Mouse (Mus musculus): ENCODE measurements around the gene 4930518I15Rik. TPM values are rescaled to one million over a fixed set of nuclear protein-coding genes. Genes with fewer than 3 reads are reported as not detected.
A peak's percentile ranks its signal among the peaks of the same experiment; 100 is the strongest.
"Not testable (repeated sequence)": the region's sequence is repeated elsewhere in the genome, so short reads cannot be mapped to it uniquely, and the experiment has no call there.

The 4930518I15Rik gene
- polyA plus RNA-seq, 1 experiment from 2014 or later: 2.6 TPM

DNA sequence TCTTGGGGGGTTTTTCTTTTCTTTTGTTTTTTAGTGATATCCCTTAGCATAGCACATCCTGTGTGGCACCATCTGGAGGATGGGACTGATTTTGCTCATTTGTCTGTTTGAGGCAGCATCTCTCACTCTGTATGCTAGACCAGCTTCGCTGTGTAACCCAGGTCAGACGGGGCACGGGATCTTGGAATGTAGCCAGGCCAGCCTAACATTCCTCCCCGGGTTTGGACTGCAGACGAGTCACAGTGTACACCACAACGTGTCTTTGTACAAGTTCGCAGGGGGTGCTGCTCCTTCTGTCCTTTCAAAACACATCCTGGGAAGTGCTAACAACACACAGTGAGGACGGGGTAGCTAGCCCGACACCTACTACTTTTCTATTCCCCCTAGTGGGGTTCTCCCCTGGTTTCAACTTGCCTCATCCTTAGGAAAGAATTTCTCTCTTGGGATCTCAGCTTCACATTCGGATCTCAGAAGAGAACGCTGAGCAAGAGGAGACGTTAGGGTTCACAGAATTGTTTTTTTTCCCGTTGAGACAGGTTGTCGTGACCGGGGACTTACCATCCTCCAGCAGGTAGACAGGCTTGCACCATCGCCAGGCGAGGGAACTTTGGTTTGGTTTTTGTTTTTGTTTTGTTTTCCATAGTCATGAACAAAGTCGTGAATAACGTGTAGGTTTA lies 4.4 kb upstream of the 4930518I15Rik start:
- no peak for ATAC-seq (replicated peaks; ENCODE audit: low FRiP score, low read depth)
- Histone ChIP-seq H3K4me3 (replicated peaks; ENCODE audit: low read depth, low read length) (peak overlapping the region; percentile 83), H3K36me3 (ENCODE audit: insufficient read depth, low read length) (0 out of 2 replicates have a peak, but pooled peaks cover 5% of the 10 kb centered on the region), H3K9me3 (replicated peaks; ENCODE audit: low read length) (no peaks in the 10 kb centered on the region), H3K4me1 (replicated peaks; ENCODE audit: insufficient read depth, low read length) (peaks cover 6% of the 10 kb centered on the region; the same call in 1 of the 2 replicates), H3K27ac (peak overlapping the region; percentile 93), H3K4me2 (ENCODE audit: low read length) (peak overlapping the region; percentile 69), H3K27me3 (ENCODE audit: insufficient read depth, low read length) (no peaks in the 10 kb centered on the region), H3K9ac (ENCODE audit: low read depth, low read length) (peak overlapping the region; percentile 69)
- DNase-seq (ENCODE audit: low spot score): peak; percentile 69
- TF ChIP-seq CTCF (IDR thresholded peaks at IDR 0.05; ENCODE audit: low read depth): peak; percentile 24; the same call in 1 of the 2 replicates
- 1% methylated on average over 19 of the region's 19 CpGs for WGBS

DNA sequence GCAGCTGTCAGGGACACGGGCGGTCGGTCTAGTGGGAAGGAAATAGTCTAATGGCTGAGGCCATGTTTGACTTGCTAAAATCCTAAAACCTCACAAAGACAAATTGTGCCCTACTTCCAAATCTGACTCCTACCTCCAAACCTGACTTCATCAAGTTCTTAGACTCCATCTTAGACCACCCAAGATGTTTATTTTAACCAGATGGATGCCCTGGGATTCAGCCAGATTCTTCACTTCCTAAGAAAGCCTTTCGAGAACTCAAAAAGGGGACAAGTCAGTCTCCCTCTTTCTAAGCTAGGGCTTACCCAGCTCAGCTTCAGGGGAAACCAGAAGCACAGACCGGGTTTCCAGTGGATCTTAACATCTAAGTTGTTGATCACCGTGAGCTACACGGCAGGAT lies 925 bp upstream of the 4930518I15Rik start:
- Histone ChIP-seq H3K27ac (peak overlapping the region; percentile 9; the same call in 1 of the 2 replicates), H3K4me3 (replicated peaks; ENCODE audit: low read depth, low read length) (no peak overlapping the region), H3K4me2 (ENCODE audit: low read length) (no peak overlapping the region), H3K9me3 (replicated peaks; ENCODE audit: low read length) (no peaks in the 10 kb centered on the region), H3K9ac (ENCODE audit: low read depth, low read length) (no peak overlapping the region), H3K27me3 (ENCODE audit: insufficient read depth, low read length) (no peaks in the 10 kb centered on the region), H3K36me3 (ENCODE audit: insufficient read depth, low read length) (no peaks in the 10 kb centered on the region), H3K4me1 (replicated peaks; ENCODE audit: insufficient read depth, low read length) (no peaks in the 10 kb centered on the region)
- 65% methylated on average over 7 of the region's 7 CpGs for WGBS
- no peak for TF ChIP-seq CTCF (IDR thresholded peaks at IDR 0.05; ENCODE audit: low read depth)
- ATAC-seq (replicated peaks; ENCODE audit: low FRiP score, low read depth) (no peak), DNase-seq (ENCODE audit: low spot score) (peak; percentile 46)

DNA sequence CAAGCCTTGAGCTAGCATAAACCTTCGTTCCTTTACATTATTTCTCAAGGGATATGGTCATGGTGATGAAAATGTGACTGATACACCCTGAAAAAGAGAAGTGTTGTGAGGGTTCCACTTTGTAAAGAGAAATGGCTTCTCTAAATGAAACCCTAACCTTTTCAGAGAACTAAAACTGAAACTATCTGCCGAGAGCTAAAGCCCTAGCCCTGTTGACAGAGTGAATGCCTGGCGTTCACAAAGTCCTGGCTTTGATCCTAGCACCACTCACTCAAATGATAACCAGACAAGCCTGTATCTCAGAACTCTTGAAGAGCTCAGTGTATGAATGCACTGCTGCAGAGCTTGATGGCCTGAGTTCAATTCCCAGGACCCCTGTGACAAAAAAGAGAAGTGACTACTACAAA lies 358 bp downstream of the 4930518I15Rik start:
- TF ChIP-seq CTCF (IDR thresholded peaks at IDR 0.05; ENCODE audit: low read depth): no peak
- Histone ChIP-seq H3K27ac (no peak overlapping the region), H3K9me3 (replicated peaks; ENCODE audit: low read length) (no peaks in the 10 kb centered on the region), H3K36me3 (ENCODE audit: insufficient read depth, low read length) (peaks cover 4% of the 10 kb centered on the region; the same call in 1 of the 2 replicates), H3K4me3 (replicated peaks; ENCODE audit: low read depth, low read length) (no peak overlapping the region), H3K4me1 (replicated peaks; ENCODE audit: insufficient read depth, low read length) (no peaks in the 10 kb centered on the region), H3K4me2 (ENCODE audit: low read length) (no peak overlapping the region), H3K9ac (ENCODE audit: low read depth, low read length) (no peak overlapping the region), H3K27me3 (ENCODE audit: insufficient read depth, low read length) (no peaks in the 10 kb centered on the region)
- 81% methylated on average over 3 of the region's 3 CpGs for WGBS
- ATAC-seq (replicated peaks; ENCODE audit: low FRiP score, low read depth): no peak
- no peak for DNase-seq (ENCODE audit: low spot score)

DNA sequence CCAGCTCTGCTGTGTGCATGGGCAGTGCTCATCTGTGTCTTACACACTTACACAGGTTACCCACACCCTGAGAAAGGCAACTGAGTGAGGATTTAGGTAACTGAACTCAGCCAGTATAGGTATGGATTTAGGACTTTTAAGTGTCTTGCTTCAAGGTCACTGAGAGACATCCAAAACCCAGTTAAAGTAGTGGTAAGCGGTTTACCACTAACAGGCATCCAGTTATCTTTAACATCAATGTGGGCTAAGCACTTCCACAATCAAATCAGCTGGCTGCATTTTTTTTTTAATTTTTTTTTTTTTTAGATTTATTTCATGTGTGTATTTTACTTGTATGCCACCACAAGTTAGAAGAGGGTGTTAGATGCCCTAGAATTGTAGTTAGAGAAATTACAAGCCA lies 1.4 kb downstream of the 4930518I15Rik start:
- no peak for DNase-seq (ENCODE audit: low spot score)
- H3K27me3 ChIP-seq (ENCODE audit: insufficient read depth, low read length): no peaks in the 10 kb centered on the region
- H3K4me2 ChIP-seq (ENCODE audit: low read length): no peak overlapping the region
- H3K9ac ChIP-seq (ENCODE audit: low read depth, low read length): no peak overlapping the region
- peaks cover 11% of the 10 kb centered on the region; the same call in 1 of the 2 replicates for H3K36me3 ChIP-seq (ENCODE audit: insufficient read depth, low read length)
- 88% methylated on average over 1 of the region's 1 CpGs for WGBS
- TF ChIP-seq CTCF (IDR thresholded peaks at IDR 0.05; ENCODE audit: low read depth): no peak
- no peak overlapping the region for H3K4me3 ChIP-seq (replicated peaks; ENCODE audit: low read depth, low read length)
- no peaks in the 10 kb centered on the region for H3K4me1 ChIP-seq (replicated peaks; ENCODE audit: insufficient read depth, low read length)
- no peak for ATAC-seq (replicated peaks; ENCODE audit: low FRiP score, low read depth)
- H3K27ac ChIP-seq: no peak overlapping the region
- no peaks in the 10 kb centered on the region for H3K9me3 ChIP-seq (replicated peaks; ENCODE audit: low read length)

DNA sequence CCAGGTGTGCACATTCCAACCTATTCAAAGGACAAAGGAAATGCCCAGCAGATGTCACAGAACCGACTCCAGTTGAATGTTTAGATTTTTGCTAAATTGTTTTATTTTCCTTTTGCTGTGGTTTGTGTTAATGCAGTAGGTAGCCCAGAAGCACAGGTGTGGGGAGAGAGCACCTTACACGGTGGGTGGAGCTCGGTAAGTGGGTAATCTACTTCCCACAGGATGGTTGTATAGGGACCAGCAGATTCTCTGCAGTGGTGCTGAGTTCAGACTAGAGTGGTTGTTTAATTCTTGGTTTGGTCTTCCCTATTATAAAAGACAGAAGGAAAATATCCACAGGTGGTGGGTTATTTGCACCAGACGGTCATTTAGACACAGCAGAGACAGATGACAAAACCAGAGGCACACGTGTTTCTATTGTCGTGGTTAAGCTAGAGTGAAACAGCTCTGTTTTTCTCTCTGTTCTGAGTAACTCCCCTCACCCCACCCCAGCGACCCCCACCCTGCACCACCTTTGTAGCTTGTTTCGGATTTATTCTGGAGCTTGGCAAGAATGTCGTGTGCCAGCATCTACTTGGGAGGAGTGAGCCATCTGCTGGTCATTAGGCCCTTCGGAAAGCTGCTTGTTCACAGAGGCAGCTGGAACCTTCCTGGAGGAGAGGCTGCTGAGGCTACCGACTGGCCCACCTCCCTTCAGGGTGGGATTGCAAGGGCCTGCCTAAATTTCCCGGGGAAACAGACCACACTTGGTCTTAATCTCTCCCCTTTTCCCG lies 3.6 kb downstream of the 4930518I15Rik start:
- peak; percentile 72 for DNase-seq (ENCODE audit: low spot score)
- H3K4me1 ChIP-seq (replicated peaks; ENCODE audit: insufficient read depth, low read length); H3K27ac ChIP-seq; H3K27me3 ChIP-seq (ENCODE audit: insufficient read depth, low read length); ATAC-seq (replicated peaks; ENCODE audit: low FRiP score, low read depth); H3K4me2 ChIP-seq (ENCODE audit: low read length); H3K9ac ChIP-seq (ENCODE audit: low read depth, low read length); H3K4me3 ChIP-seq (replicated peaks; ENCODE audit: low read depth, low read length); H3K9me3 ChIP-seq (replicated peaks; ENCODE audit: low read length): not testable (repeated sequence)
- TF ChIP-seq CTCF (IDR thresholded peaks at IDR 0.05; ENCODE audit: low read depth): peak; percentile 64
- H3K36me3 ChIP-seq (ENCODE audit: insufficient read depth, low read length): peaks cover 27% of the 10 kb centered on the region
- WGBS: 51% methylated on average over 13 of the region's 13 CpGs

DNA sequence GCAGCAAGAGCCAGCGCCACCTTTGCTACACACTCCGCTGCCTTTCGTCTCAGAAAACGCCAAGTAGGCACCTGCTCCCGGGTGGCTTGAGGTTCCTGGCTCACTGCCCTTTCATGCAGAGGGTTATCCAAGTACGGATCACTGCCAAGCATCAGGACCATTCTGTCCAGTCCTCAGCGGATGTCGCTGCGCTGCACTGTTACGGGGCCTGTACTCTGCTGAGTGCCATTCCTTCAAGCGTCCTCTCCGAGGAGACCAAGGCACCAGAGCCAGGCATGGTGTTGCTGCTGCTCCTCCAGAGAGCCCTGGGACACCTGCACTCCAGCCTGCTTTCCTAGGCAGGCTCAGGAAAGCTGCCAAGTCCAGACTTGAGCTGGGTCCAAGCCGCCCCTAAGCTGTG lies 4.2 kb downstream of the 4930518I15Rik start:
- not testable (repeated sequence) for H3K4me2 ChIP-seq (ENCODE audit: low read length); H3K9me3 ChIP-seq (replicated peaks; ENCODE audit: low read length); H3K9ac ChIP-seq (ENCODE audit: low read depth, low read length); H3K27ac ChIP-seq; H3K27me3 ChIP-seq (ENCODE audit: insufficient read depth, low read length); H3K4me1 ChIP-seq (replicated peaks; ENCODE audit: insufficient read depth, low read length); DNase-seq (ENCODE audit: low spot score); H3K4me3 ChIP-seq (replicated peaks; ENCODE audit: low read depth, low read length)
- peak; percentile 18; the same call in 1 of the 2 replicates for ATAC-seq (replicated peaks; ENCODE audit: low FRiP score, low read depth)
- WGBS: 81% methylated on average over 8 of the region's 13 CpGs
- H3K36me3 ChIP-seq (ENCODE audit: insufficient read depth, low read length): peaks cover 27% of the 10 kb centered on the region

Measured in kidney, postnatal 0 days (tissue).